Mouse (Mus musculus) layer of hippocampus, adult 18-20 months (tissue): ENCODE results near the gene Sms. TPM values are rescaled to one million over a fixed set of nuclear protein-coding genes. Genes with fewer than 3 reads are reported as not detected.
A peak's percentile ranks its signal among the peaks of the same experiment; 100 is the strongest.

Experiments used
- DNase-seq, 2 experiments: peaks; one replicate each; pipeline ENCODE4 v3.0.0; 2022; ENCODE audit warnings: low spot score in 2 of 2
- long read RNA-seq: library from polyadenylated mRNA; stranded (forward); transcript quantifications from one replicate; pipeline ENCODE4 v2.0.0, GENCODE M21; 2021
- total RNA-seq, 2 experiments: library from RNA; stranded (reverse); gene quantifications; 2 replicates each; pipeline ENCODE4 v1.2.3; 2021

The Sms gene
- 100 to 1,000 TPM in 1 of 2 experiments, 10 to 100 TPM in 1; 75.1 to 105 TPM for total RNA-seq
- long read RNA-seq, transcript Sms-201 (11 exons, 3,717 nt): major isoform, 60 of 83 reads
- long read RNA-seq, partial matches to known transcripts: 5 of 83 reads
- long read RNA-seq, other reads (novel, unspliced or antisense): 17 of 83 reads

- peak; percentile 13 to 51 for DNase-seq
Observed at GRCm38 (mm10) chrX:157491944-157492726, at the start of gene Sms. Gene Sms (minus strand): TSS chrX:157492287.

- no peak for DNase-seq
Observed at GRCm38 (mm10) chrX:157506400-157506799, 14.3 kb upstream of the Sms start.

GRCm38 (mm10) chrX:157504506-157504905 lies 12.4 kb upstream of the Sms start:
- DNase-seq: no peak

DNA sequence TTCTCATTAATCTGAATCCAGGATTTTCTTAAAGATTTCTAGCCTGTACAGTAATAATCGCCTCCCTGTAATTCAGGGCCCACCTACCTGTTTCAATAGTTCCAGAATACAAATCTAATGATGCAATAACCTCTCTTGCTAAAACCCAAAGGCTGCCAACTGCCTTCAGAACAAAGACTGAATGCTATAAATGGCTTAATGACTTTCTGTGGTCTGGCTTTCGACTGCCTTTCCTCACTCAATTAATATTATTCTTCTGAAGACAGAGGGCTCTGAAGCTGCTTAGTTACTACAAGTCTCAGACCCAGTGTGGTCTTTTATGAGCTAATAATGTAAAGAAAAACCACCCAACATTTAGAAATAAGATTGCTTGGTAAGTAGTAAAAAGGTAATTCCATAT lies 9.8 kb upstream of the Sms start:
- DNase-seq: no peak

- no peak for DNase-seq
Observed at GRCm38 (mm10) chrX:157500004-157500403, 7.9 kb upstream of the Sms start.

DNA sequence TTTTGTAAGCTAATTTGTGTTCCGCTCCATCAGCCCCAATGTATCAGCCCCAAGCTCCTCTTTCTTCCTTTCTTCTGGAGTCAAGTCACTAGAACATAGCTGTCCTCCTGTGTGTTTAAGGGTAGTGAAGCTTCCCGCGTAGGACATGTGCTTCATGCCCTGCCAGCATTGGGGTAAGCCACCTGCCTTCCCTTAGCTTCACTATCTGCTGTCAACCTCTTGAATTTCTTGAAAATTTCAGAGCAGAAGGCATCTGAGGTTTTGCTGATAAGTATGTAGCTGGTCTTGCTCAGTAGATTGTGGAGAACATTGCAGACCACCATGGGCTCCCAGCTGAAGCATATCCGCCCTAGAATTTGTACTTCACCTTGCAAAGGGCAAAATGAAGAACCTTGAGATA lies 1.1 kb upstream of the Sms start:
- DNase-seq: no peak

- DNase-seq: peak; percentile 7 to 30
Observed at GRCm38 (mm10) chrX:157491145-157491935, 747 bp downstream of the Sms start.

DNA sequence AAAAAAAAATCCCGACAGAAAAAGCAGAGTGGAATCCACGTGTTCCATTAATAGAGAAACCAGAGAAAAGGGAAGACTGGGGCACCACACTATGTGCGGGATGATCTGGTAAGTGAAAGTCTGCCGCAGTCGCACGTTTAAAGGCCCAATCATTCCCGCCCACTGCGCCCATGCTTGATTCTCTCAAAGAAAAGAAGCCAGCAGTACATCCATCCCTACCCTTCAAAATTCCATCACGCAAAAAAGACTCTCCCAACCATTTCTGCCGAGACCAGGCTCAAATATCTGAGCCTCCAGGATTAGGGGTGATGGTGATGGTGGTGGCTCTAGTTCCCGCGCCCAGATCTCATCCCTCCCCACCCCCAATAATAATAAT lies 1.3 kb downstream of the Sms start:
- peak in 1 of 2 experiments; percentile 20 for DNase-seq

- no peak for DNase-seq
Observed at GRCm38 (mm10) chrX:157489871-157490721, 2.0 kb downstream of the Sms start.

- no peak for DNase-seq
Observed at GRCm38 (mm10) chrX:157488831-157489230, 3.3 kb downstream of the Sms start.

DNA sequence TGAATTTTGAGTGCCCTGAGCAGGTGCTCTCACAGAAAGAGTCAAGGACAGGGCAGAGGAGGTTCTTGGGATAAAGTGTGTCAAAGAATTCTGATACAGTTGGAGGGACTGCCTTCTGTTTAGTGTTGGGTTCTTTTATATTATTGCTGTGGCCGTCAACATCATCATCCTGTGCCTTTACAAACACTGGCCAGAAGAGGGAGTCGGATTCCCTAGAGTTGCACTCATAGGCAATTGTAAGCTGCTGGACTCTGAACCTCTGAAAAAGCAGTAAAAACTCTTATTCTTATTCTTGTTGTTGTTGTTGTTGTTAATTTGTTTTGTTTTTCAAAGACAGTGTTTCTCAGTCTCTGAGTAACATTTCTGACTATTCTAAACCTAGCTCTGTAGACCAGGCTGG lies 5.3 kb downstream of the Sms start:
- peak in 1 of 2 experiments; percentile 37 for DNase-seq

DNA sequence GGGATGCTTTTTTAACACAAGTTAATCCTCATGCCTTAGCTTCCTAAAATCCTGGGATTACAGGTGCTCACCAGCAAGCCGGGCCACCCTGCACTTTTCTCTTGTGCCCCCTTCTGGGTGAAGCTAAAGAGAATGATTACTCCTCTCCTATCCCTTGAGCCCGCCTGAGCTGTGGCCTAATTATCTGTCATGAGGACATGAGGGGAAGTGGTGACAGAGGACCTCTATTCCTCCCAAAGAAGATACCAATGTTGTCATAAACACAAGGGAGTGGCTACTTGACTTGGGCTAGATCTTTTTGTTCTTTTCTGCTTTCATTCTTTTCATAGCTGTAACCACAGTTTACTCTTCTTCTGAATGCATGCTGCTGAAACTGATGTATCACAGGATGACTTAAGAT lies 9.2 kb downstream of the Sms start:
- no peak for DNase-seq

DNA sequence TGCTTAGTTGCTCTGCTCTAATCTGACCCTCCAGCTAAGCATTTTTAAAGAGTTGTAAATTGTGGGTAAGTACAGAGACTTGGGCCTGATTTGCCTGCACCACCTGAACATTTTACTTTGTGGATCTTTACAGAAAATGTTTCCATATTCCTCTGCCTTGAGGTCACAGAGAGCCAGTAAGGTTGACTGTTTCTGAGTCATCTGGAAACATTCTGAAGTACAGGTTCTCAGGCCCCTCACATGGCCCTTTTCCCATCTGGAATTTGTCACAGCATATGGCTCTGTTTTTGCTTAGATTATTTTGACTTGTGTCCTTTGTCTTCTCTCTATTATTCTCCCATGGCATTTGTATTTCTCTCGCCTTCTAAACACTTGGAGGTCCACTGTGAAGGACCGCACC lies 10.2 kb downstream of the Sms start:
- DNase-seq: no peak

DNA sequence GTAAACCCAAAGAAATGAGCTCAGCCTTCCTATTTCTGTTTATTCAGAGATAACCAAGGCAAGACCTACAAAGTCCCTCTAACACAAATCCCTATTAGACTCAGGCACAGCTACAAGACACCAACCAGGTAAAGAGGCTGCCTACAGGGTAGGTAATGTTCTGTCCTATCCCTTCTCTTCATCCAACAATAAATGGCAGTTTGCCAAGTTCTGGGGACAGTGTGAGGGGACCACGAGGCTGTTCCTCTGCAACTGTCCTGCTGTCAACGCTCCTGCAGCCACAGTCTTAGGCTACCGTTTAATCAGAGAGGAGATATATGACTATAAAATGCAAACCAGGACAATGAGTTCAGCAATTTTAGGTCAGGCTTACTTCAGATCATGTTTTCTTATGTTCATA lies 14.8 kb downstream of the Sms start:
- no peak for DNase-seq

DNA sequence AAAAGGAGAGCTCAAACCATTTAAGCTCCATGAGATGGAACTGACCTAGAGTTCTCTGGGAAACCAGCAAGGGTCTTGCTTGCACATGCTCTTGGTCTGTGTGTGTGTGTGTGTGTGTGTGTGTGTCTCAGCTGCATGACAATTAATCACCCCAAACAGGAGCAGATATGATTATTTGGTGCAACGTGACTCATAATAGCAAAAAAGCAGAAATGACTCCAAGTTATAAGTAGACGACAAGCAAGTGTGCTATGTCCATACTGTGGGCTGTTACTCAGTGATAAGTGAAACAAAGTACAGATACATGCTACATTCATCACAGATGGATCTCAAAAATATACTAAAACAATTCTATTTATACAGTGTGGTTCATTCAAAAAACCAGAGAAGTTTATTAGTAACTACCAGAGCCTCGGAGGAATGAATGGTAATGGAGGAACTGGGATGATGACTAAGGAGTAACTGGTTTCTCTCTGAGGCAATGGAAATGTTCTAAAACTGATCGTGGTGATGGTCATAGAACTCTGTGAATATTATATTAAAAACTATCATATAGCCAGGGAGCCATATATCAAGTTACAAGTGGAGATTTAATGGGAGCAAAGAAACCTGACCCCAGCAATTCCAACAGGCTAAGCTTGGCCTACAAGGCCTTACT lies 15.8 kb downstream of the Sms start:
- no peak for DNase-seq

DNA sequence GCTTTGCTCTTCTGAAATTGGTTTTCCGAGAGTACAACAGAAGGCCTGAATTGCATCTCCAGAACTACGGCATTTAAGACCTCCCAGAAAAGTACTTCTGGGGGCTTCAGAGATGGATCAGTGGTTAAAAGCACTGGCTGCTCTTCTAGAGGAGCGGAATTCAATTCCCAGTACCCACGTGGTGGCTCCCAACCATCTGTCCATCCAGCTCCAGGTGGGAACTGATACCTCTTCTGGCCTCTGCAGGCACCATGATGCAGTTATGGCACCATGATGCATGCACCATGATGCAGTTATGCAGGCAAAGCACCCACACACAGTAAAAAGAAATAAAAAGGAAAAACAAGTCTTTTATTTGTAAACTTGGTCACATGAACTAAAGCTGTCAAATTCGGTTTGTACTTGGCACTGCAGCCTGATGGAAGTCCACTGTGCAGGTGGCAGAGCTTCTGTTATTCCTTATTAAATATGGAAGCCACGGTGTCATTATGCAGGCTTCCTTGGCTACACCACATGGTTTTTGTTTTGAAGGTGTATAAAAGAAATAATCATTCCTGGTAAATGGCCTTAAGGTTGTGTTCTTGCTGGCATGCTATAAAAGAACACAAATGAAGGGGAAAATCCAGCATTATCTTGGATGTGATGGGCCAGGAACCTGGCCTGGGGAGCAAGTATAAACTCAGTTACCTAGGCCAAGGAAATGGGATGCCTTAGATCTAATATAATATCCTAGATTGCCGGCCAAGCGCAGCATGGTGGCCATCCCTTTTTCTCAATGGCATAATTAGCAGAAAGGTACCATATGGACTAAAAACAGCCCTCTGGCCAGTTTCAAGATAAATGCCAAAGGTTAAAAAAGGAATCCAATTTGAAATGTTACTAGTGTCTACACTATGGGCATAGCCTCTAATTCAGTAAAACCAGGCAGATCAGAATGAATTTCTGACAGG lies 20.1 kb downstream of the Sms start:
- no peak for DNase-seq

GRCm38 (mm10) chrX:157468795-157469194 lies 23.3 kb downstream of the Sms start:
- no peak for DNase-seq

GRCm38 (mm10) chrX:157468055-157468454 lies 24.0 kb downstream of the Sms start:
- no peak for DNase-seq

DNA sequence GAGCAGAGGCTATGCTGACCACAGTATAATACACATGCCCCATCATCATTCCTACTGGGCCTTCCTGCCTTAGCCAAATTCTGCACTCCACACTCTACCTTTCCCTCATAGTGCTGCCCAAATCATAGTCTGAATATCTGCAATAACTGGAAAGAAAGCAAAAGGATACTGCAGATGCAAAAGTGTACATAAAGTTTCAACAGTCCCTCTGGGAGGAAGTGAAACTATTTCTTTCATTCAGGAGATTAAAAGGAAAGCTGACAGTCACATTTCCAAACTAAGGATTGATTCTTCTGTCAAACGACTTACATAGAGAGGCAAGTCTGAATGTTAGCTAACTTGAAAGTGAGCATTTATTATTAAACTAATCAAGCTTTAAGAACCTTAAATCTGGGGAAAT lies 26.1 kb downstream of the Sms start:
- DNase-seq: no peak

GRCm38 (mm10) chrX:157462716-157463115 lies 29.4 kb downstream of the Sms start:
- DNase-seq: peak in 1 of 2 experiments; percentile 39
